Mouse (Mus musculus): ENCODE results near the gene Phf21a. TPM values are rescaled to one million over a fixed set of nuclear protein-coding genes. Genes with fewer than 3 reads are reported as not detected.

Phf21a gene
- polyA plus RNA-seq, 1 experiment from 2014 or later, result 20.2 TPM

- no peak overlapping the region for H3K4me3 ChIP-seq (ENCODE audit: control insufficient read depth in 1 of 2, insufficient read depth in 1 of 2, low read depth in 1 of 2, low read length in 2 of 2)
- ATAC-seq (ENCODE audit: insufficient number of reproducible peaks, insufficient read depth, low FRiP score, low read depth), result no peak
- H3K27me3 ChIP-seq (ENCODE audit: control insufficient read depth, insufficient read depth, low read length), result no peaks in the 10 kb centered on the region
- no peak overlapping the region for H3K9ac ChIP-seq (ENCODE audit: low read length)
- no peak overlapping the region for H3K27ac ChIP-seq (replicated peaks in 1 of 2; ENCODE audit: control insufficient read depth in 1 of 2, insufficient read depth in 1 of 2, low read depth in 2 of 2, low read length in 2 of 2)
- no peaks in the 10 kb centered on the region for H3K9me3 ChIP-seq (ENCODE audit: control insufficient read depth, low read length)
- 72% methylated on average over 5 of the region's 5 CpGs for WGBS
- peaks cover 8 to 10% of the 10 kb centered on the region in 2 experiments; a peak in 3 of 4 replicates for H3K4me1 ChIP-seq (ENCODE audit: control insufficient read depth in 2 of 2, insufficient read depth in 2 of 2, low read length in 2 of 2)
- H3K36me3 ChIP-seq (ENCODE audit: control insufficient read depth, insufficient read depth, low read length), result peaks cover 23% of the 10 kb centered on the region; the same call in 1 of the 2 replicates
- no peak overlapping the region for H3K4me2 ChIP-seq (ENCODE audit: low read length)
Observed at GRCm38 (mm10) chr2:92253777-92254176, 160.9 kb downstream of the Phf21a start.

GRCm38 (mm10) chr2:92256141-92256540, 163.2 kb downstream of the Phf21a start:
- Histone ChIP-seq H3K9ac (ENCODE audit: low read length) (no peak overlapping the region), H3K4me1 (ENCODE audit: control insufficient read depth in 2 of 2, insufficient read depth in 2 of 2, low read length in 2 of 2) (peaks cover 10 to 23% of the 10 kb centered on the region in 2 experiments), H3K9me3 (ENCODE audit: control insufficient read depth, low read length) (no peaks in the 10 kb centered on the region), H3K27ac (replicated peaks in 1 of 2; ENCODE audit: control insufficient read depth in 1 of 2, insufficient read depth in 1 of 2, low read depth in 2 of 2, low read length in 2 of 2) (peak overlapping the region in 1 of 2 experiments; percentile 47; a peak in 1 of 4 replicates), H3K4me3 (ENCODE audit: control insufficient read depth in 1 of 2, insufficient read depth in 1 of 2, low read depth in 1 of 2, low read length in 2 of 2) (no peak overlapping the region), H3K27me3 (ENCODE audit: control insufficient read depth, insufficient read depth, low read length) (no peaks in the 10 kb centered on the region), H3K36me3 (ENCODE audit: control insufficient read depth, insufficient read depth, low read length) (peaks cover 14% of the 10 kb centered on the region; the same call in 1 of the 2 replicates), H3K4me2 (ENCODE audit: low read length) (no peak overlapping the region)
- WGBS, result 50% methylated on average over 7 of the region's 7 CpGs
- ATAC-seq (ENCODE audit: insufficient number of reproducible peaks, insufficient read depth, low FRiP score, low read depth), result no peak

DNA sequence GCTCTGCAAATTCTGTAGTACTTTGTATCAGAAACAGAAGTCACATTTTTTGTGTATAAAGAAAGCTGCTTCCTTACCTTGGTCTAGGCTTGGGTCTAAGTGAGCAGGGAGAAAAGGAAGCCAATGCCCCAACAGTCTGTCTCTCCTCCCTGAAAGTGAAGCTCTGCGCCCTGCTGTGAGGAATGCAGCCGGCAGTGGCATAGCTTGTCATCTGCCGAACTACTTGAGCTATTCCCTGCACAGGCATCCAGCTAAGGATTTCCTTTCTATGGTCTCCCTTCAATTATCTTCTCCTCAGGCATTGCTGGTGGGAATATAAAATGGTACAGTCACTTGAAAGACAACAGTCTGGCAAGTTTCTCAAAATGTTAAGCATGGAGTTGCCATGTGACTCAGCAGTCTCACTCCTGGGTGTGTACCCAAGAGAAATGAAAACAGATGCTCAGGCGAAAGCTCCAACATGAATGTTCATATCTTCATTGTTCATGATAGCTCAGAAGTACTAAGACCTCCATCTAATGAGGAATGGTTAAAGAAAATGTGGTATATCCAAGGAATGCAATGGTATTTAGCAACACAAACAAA, 164.5 kb downstream of the Phf21a start:
- no peak for ATAC-seq (ENCODE audit: insufficient number of reproducible peaks, insufficient read depth, low FRiP score, low read depth)
- no peak overlapping the region for H3K4me2 ChIP-seq (ENCODE audit: low read length)
- H3K36me3 ChIP-seq (ENCODE audit: control insufficient read depth, insufficient read depth, low read length), result peaks cover 14% of the 10 kb centered on the region; the same call in 1 of the 2 replicates
- no peaks in the 10 kb centered on the region for H3K27me3 ChIP-seq (ENCODE audit: control insufficient read depth, insufficient read depth, low read length)
- 42% methylated on average over 4 of the region's 4 CpGs for WGBS
- no peaks in the 10 kb centered on the region for H3K9me3 ChIP-seq (ENCODE audit: control insufficient read depth, low read length)
- H3K4me3 ChIP-seq (ENCODE audit: control insufficient read depth in 1 of 2, insufficient read depth in 1 of 2, low read depth in 1 of 2, low read length in 2 of 2), result no peak overlapping the region
- H3K27ac ChIP-seq (replicated peaks in 1 of 2; ENCODE audit: control insufficient read depth in 1 of 2, insufficient read depth in 1 of 2, low read depth in 2 of 2, low read length in 2 of 2), result no peak overlapping the region
- no peak overlapping the region for H3K9ac ChIP-seq (ENCODE audit: low read length)
- H3K4me1 ChIP-seq (ENCODE audit: control insufficient read depth in 2 of 2, insufficient read depth in 2 of 2, low read length in 2 of 2), result peaks cover 10 to 23% of the 10 kb centered on the region in 2 experiments

DNA sequence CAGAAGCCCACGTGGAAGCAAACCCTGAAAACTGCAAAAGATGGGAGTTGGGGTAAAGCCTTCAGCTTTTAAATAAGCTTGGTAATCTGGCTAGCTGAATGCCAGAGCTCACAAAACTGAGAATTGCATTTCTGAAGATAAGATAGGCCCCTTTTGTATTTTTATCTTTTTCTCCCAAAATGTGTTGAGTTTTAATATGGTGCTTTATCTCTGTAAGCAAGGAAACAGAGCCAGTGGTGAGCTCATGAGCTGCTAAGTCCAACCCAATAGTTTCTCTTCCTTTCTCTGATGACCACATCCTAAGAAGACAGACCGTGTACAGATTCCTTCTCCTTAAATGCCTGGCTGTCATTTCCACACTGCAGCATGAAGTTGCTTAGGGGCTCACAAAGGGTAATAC, 167.0 kb downstream of the Phf21a start:
- Histone ChIP-seq H3K36me3 (ENCODE audit: control insufficient read depth, insufficient read depth, low read length) (peaks cover 14% of the 10 kb centered on the region; the same call in 1 of the 2 replicates), H3K4me1 (ENCODE audit: control insufficient read depth in 2 of 2, insufficient read depth in 2 of 2, low read length in 2 of 2) (peaks cover 10 to 23% of the 10 kb centered on the region in 2 experiments), H3K9ac (ENCODE audit: low read length) (no peak overlapping the region), H3K27me3 (ENCODE audit: control insufficient read depth, insufficient read depth, low read length) (no peaks in the 10 kb centered on the region), H3K27ac (replicated peaks in 1 of 2; ENCODE audit: control insufficient read depth in 1 of 2, insufficient read depth in 1 of 2, low read depth in 2 of 2, low read length in 2 of 2) (no peak overlapping the region), H3K4me2 (ENCODE audit: low read length) (no peak overlapping the region), H3K4me3 (ENCODE audit: control insufficient read depth in 1 of 2, insufficient read depth in 1 of 2, low read depth in 1 of 2, low read length in 2 of 2) (no peak overlapping the region), H3K9me3 (ENCODE audit: control insufficient read depth, low read length) (no peaks in the 10 kb centered on the region)
- WGBS, result 36% methylated on average over 2 of the region's 2 CpGs
- no peak for ATAC-seq (ENCODE audit: insufficient number of reproducible peaks, insufficient read depth, low FRiP score, low read depth)

DNA sequence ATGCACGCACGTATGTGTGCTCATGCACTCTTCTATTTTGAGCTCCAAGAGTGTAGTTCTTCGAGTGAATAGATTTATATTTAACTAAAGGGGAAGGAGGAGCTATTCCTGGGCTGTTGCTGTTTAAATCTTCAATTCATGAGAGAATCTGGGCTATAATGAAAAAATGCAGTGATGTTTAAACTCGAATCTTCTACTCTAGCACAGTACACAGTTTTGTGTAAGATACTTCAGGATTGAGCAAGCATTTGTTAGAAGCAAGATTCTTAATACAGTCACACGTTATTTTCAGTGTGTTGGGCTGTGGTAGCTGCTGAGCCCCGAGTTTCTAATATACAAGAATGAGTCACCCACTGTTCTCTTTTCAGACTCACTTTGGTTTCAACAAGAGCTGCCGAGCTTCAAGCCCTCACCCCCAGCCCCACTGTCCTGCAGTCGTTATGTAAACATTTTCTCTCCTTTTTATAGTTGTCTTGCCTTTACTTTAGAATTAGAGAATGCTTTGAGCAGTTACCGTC, 173.2 kb downstream of the Phf21a start:
- Histone ChIP-seq H3K36me3 (ENCODE audit: control insufficient read depth, insufficient read depth, low read length) (no peaks in the 10 kb centered on the region), H3K4me1 (ENCODE audit: control insufficient read depth in 2 of 2, insufficient read depth in 2 of 2, low read length in 2 of 2) (peaks cover 0 to 2% of the 10 kb centered on the region in 2 experiments; a peak in 1 of 4 replicates), H3K9ac (ENCODE audit: low read length) (no peak overlapping the region), H3K4me2 (ENCODE audit: low read length) (no peak overlapping the region), H3K27ac (replicated peaks in 1 of 2; ENCODE audit: control insufficient read depth in 1 of 2, insufficient read depth in 1 of 2, low read depth in 2 of 2, low read length in 2 of 2) (no peak overlapping the region), H3K9me3 (ENCODE audit: control insufficient read depth, low read length) (no peaks in the 10 kb centered on the region), H3K27me3 (ENCODE audit: control insufficient read depth, insufficient read depth, low read length) (no peaks in the 10 kb centered on the region), H3K4me3 (ENCODE audit: control insufficient read depth in 1 of 2, insufficient read depth in 1 of 2, low read depth in 1 of 2, low read length in 2 of 2) (no peak overlapping the region)
- no peak for ATAC-seq (ENCODE audit: insufficient number of reproducible peaks, insufficient read depth, low FRiP score, low read depth)
- 73% methylated on average over 9 of the region's 9 CpGs for WGBS

- no peak overlapping the region for H3K4me3 ChIP-seq (ENCODE audit: control insufficient read depth in 1 of 2, insufficient read depth in 1 of 2, low read depth in 1 of 2, low read length in 2 of 2)
- no peak overlapping the region for H3K27ac ChIP-seq (replicated peaks in 1 of 2; ENCODE audit: control insufficient read depth in 1 of 2, insufficient read depth in 1 of 2, low read depth in 2 of 2, low read length in 2 of 2)
- H3K4me1 ChIP-seq (ENCODE audit: control insufficient read depth in 2 of 2, insufficient read depth in 2 of 2, low read length in 2 of 2), result peaks cover 2 to 12% of the 10 kb centered on the region in 2 experiments; a peak in 3 of 4 replicates
- H3K36me3 ChIP-seq (ENCODE audit: control insufficient read depth, insufficient read depth, low read length), result no peaks in the 10 kb centered on the region
- no peaks in the 10 kb centered on the region for H3K27me3 ChIP-seq (ENCODE audit: control insufficient read depth, insufficient read depth, low read length)
- no peak overlapping the region for H3K9ac ChIP-seq (ENCODE audit: low read length)
- no peaks in the 10 kb centered on the region for H3K9me3 ChIP-seq (ENCODE audit: control insufficient read depth, low read length)
- no peak for ATAC-seq (ENCODE audit: insufficient number of reproducible peaks, insufficient read depth, low FRiP score, low read depth)
- no peak overlapping the region for H3K4me2 ChIP-seq (ENCODE audit: low read length)
- WGBS, result 78% methylated on average over 5 of the region's 5 CpGs
Observed at GRCm38 (mm10) chr2:92269227-92269626, 176.3 kb downstream of the Phf21a start.

DNA sequence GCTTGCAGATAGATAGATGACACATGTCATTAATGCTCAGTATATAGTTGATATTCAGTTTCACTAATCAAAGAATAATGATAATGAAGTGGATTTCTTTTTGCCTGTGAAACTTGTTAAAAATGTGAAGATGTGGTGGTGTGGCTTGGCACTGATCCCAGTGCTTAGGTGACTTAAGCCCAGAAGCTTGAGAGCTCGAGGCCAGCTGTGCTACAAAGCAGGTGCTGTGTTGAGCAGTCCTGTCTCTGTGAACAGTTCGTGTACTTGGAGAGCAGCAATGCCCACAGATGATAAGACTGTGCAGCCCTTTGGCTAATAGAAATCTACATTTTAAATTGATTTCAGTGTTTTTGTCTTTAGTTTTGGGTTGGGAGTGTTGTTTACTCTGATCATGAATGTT, 179.6 kb downstream of the Phf21a start:
- Histone ChIP-seq H3K9me3 (ENCODE audit: control insufficient read depth, low read length) (no peaks in the 10 kb centered on the region), H3K27me3 (ENCODE audit: control insufficient read depth, insufficient read depth, low read length) (no peaks in the 10 kb centered on the region), H3K4me3 (ENCODE audit: control insufficient read depth in 1 of 2, insufficient read depth in 1 of 2, low read depth in 1 of 2, low read length in 2 of 2) (no peak overlapping the region), H3K36me3 (ENCODE audit: control insufficient read depth, insufficient read depth, low read length) (no peaks in the 10 kb centered on the region), H3K27ac (replicated peaks in 1 of 2; ENCODE audit: control insufficient read depth in 1 of 2, insufficient read depth in 1 of 2, low read depth in 2 of 2, low read length in 2 of 2) (no peak overlapping the region), H3K4me2 (ENCODE audit: low read length) (no peak overlapping the region), H3K9ac (ENCODE audit: low read length) (no peak overlapping the region), H3K4me1 (ENCODE audit: control insufficient read depth in 2 of 2, insufficient read depth in 2 of 2, low read length in 2 of 2) (peaks cover 0 to 12% of the 10 kb centered on the region in 2 experiments; a peak in 2 of 4 replicates)
- no peak for ATAC-seq (ENCODE audit: insufficient number of reproducible peaks, insufficient read depth, low FRiP score, low read depth)
- 8% methylated on average over 2 of the region's 2 CpGs for WGBS

All from heart, embryonic 14.5 days (tissue).